Mouse (Mus musculus) spleen, adult 2 months (tissue): ENCODE data around the gene Pde4d. TPM values are rescaled to one million over a fixed set of nuclear protein-coding genes. Genes with fewer than 3 reads are reported as not detected.

Experiments used
- DNase-seq, 2 experiments: peaks; one replicate each; pipeline versions ENCODE4 v3.0.0 to v3.0.0-alpha.2; 2012 to 2021; ENCODE audit warnings: low spot score in 2 of 2, low read depth in 1 of 2
- H3K27ac ChIP-seq: fragments of 200-500 bp; 2 replicates; pipeline ENCODE4 v1.5.1; 2012; ENCODE audit warnings: low read length, inconsistent platforms; ENCODE audit not compliant: insufficient read depth
- H3K27me3 ChIP-seq: fragments of 200-500 bp; 2 replicates; pipeline ENCODE4 v1.6.1; 2012; ENCODE audit warnings: mild to moderate bottlenecking, moderate library complexity, low read length, inconsistent platforms; ENCODE audit not compliant: control insufficient read depth, insufficient read depth
- H3K36me3 ChIP-seq: fragments of 200-500 bp; 2 replicates; pipeline ENCODE4 v1.6.1; 2012; ENCODE audit warnings: mild to moderate bottlenecking, low read length, inconsistent platforms; ENCODE audit not compliant: control insufficient read depth, insufficient read depth
- H3K4me1 ChIP-seq: fragments of 200-500 bp; 2 replicates; pipeline ENCODE4 v1.6.1; 2011; ENCODE audit warnings: inconsistent platforms; ENCODE audit not compliant: control insufficient read depth, insufficient read depth, insufficient read length
- H3K4me3 ChIP-seq: fragments of 200-500 bp; 2 replicates; pipeline ENCODE4 v1.5.1; 2011; ENCODE audit warnings: mild to moderate bottlenecking, inconsistent platforms; ENCODE audit not compliant: insufficient read depth, insufficient read length; ENCODE audit errors: extremely low read depth
- CTCF ChIP-seq: fragments of 200-500 bp; IDR thresholded peaks from 2 replicates; pipeline ENCODE4 v1.5.1; 2011; ENCODE audit warnings: mild to moderate bottlenecking, inconsistent platforms; ENCODE audit not compliant: insufficient read depth, insufficient read length, insufficient replicate concordance; ENCODE audit errors: extremely low read depth
- POLR2A ChIP-seq: fragments of 200-500 bp; IDR thresholded peaks from 2 replicates; pipeline ENCODE4 v1.6.1; 2011; ENCODE audit warnings: low read depth, low read length, inconsistent platforms
- WGBS: fragments of 180-500 bp; shearing (Covaris S2); methylation state at CpG from one replicate; pipeline ENCODE4 v1.1.7; 2018; 5-methylcytosine and 5-hydroxymethylcytosine counted together
- polyA plus RNA-seq: library from polyadenylated mRNA; depleted of rRNA; stranded (reverse); fragments of >200 nt; gene quantifications from 2 replicates; pipeline ENCODE4 v1.2.3, GENCODE M21; 2012

The Pde4d gene
- polyA plus RNA-seq, 1 experiment: 4.8 TPM

DNA sequence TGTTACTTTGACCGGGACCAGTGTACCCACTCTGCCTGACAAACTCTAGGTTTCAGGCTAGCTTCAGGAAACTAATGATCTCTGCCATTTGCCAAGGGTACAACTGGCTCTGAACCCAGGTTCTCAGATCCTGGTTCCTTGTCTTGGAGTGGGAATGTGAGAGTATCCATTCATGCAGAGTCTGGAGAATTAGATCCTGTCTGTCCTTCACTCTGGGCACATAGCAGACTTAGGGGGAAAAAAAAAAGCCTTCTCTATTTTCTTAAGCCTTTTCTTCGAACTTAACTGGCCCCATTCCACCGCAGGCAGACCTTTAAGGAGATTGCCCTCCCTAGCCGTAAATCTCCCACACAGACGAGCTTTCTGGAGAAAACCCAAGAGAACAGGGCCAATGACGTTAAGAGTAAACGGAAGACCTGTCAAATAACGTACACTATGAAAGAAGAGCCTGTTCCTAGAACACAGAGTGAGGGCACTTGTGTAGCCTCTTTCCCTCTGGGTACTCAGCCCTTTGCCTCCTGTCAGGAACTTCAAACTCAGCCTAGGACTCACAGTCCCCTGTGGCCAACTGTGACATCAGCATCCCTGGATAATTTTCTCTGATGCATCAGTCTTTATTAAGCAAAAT lies 1302.6 kb downstream of the Pde4d start:
- no peaks in the 10 kb centered on the region for H3K36me3 ChIP-seq
- no peaks in the 10 kb centered on the region for H3K27me3 ChIP-seq
- no peaks in the 10 kb centered on the region for H3K4me1 ChIP-seq
- no peak overlapping the region for H3K4me3 ChIP-seq
- WGBS: 48% methylated on average over 8 of the region's 8 CpGs
- DNase-seq: no peak
- H3K27ac ChIP-seq: no peak overlapping the region
- TF ChIP-seq CTCF (no peak), POLR2A (no peak)

GRCm38 (mm10) chr13:109756854-109757253 lies 1307.1 kb downstream of the Pde4d start:
- DNase-seq: no peak

GRCm38 (mm10) chr13:109759201-109759600 lies 1309.5 kb downstream of the Pde4d start:
- Histone ChIP-seq H3K36me3 (no peaks in the 10 kb centered on the region), H3K27me3 (no peaks in the 10 kb centered on the region), H3K27ac (no peak overlapping the region), H3K4me3 (no peak overlapping the region), H3K4me1 (no peaks in the 10 kb centered on the region)
- no peak for DNase-seq
- 48% methylated on average over 5 of the region's 5 CpGs for WGBS
- TF ChIP-seq POLR2A: no peak
- TF ChIP-seq CTCF: peak; percentile 29; the same call in 1 of the 2 replicates

More at GRCm38 (mm10) chr13:109756854-109757253, 1307.1 kb downstream of the Pde4d start:
- 93% methylated on average over 5 of the region's 5 CpGs for WGBS
- Histone ChIP-seq H3K27me3 (no peaks in the 10 kb centered on the region), H3K4me3 (no peak overlapping the region), H3K27ac (no peak overlapping the region), H3K36me3 (no peaks in the 10 kb centered on the region), H3K4me1 (no peaks in the 10 kb centered on the region)
- TF ChIP-seq POLR2A: no peak
- no peak for TF ChIP-seq CTCF

DNA sequence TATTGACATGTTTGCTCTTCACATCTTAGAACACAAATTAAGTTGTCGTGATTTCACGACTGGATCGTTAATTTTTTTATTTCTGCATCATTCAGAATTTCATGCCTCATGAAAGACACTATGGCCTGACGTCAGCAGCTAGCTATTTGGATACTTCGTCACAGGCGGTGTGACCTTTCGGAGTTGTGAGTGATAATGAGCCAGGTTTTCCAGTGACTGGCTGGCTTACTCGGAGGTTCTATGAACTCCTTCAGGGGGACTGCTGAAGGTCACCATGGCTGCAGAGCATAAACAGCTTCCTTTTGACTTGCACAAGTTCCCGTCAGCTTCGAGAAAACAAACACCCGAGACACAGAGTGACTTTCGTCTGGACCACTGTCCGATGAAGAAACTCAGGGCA lies 1311.3 kb downstream of the Pde4d start:
- no peaks in the 10 kb centered on the region for H3K4me1 ChIP-seq
- H3K27me3 ChIP-seq: no peaks in the 10 kb centered on the region
- DNase-seq: no peak
- WGBS: 93% methylated on average over 13 of the region's 13 CpGs
- H3K4me3 ChIP-seq: no peak overlapping the region
- no peaks in the 10 kb centered on the region for H3K36me3 ChIP-seq
- TF ChIP-seq CTCF (no peak), POLR2A (no peak)
- no peak overlapping the region for H3K27ac ChIP-seq

GRCm38 (mm10) chr13:109774791-109775190 lies 1325.0 kb downstream of the Pde4d start:
- Histone ChIP-seq H3K27ac (no peak overlapping the region), H3K36me3 (no peaks in the 10 kb centered on the region), H3K4me1 (peaks cover 4% of the 10 kb centered on the region; the same call in 1 of the 2 replicates), H3K4me3 (no peak overlapping the region), H3K27me3 (no peaks in the 10 kb centered on the region)
- TF ChIP-seq CTCF (no peak), POLR2A (no peak)
- WGBS: 92% methylated on average over 7 of the region's 7 CpGs
- DNase-seq: no peak

GRCm38 (mm10) chr13:109775197-109775596 lies 1325.4 kb downstream of the Pde4d start:
- WGBS: 79% methylated on average over 5 of the region's 5 CpGs
- no peak overlapping the region for H3K4me3 ChIP-seq
- DNase-seq: no peak
- H3K4me1 ChIP-seq: peaks cover 4% of the 10 kb centered on the region; the same call in 1 of the 2 replicates
- H3K27me3 ChIP-seq: no peaks in the 10 kb centered on the region
- TF ChIP-seq POLR2A: no peak
- no peak for TF ChIP-seq CTCF
- H3K27ac ChIP-seq: no peak overlapping the region
- no peaks in the 10 kb centered on the region for H3K36me3 ChIP-seq

GRCm38 (mm10) chr13:109776116-109776515 lies 1326.4 kb downstream of the Pde4d start:
- H3K4me3 ChIP-seq: no peak overlapping the region

More at GRCm38 (mm10) chr13:109776116-109776515, 1326.4 kb downstream of the Pde4d start:
- Histone ChIP-seq H3K36me3 (no peaks in the 10 kb centered on the region), H3K27ac (no peak overlapping the region), H3K27me3 (no peaks in the 10 kb centered on the region), H3K4me1 (peaks cover 6% of the 10 kb centered on the region; the same call in 1 of the 2 replicates)
- WGBS: 2% methylated on average over 11 of the region's 11 CpGs
- peak; percentile 85 to 86 for DNase-seq
- TF ChIP-seq CTCF (peak; percentile 84; the same call in 1 of the 2 replicates), POLR2A (no peak)
